Mouse (Mus musculus) adrenal gland, postnatal 25 days (tissue): Measurements from ENCODE around the gene Mrgbp. TPM values are rescaled to one million over a fixed set of nuclear protein-coding genes. Genes with fewer than 3 reads are reported as not detected.

Source experiments
- DNase-seq: peaks from one replicate; pipeline ENCODE4 v3.0.0; 2021; ENCODE audit warnings: mixed read lengths
- total RNA-seq: library from RNA; stranded (reverse); gene quantifications from 2 replicates; pipeline ENCODE4 v1.2.3, GENCODE M21; 2021

The Mrgbp gene
- total RNA-seq, 1 experiment from 2014 or later = 22.3 TPM

DNA sequence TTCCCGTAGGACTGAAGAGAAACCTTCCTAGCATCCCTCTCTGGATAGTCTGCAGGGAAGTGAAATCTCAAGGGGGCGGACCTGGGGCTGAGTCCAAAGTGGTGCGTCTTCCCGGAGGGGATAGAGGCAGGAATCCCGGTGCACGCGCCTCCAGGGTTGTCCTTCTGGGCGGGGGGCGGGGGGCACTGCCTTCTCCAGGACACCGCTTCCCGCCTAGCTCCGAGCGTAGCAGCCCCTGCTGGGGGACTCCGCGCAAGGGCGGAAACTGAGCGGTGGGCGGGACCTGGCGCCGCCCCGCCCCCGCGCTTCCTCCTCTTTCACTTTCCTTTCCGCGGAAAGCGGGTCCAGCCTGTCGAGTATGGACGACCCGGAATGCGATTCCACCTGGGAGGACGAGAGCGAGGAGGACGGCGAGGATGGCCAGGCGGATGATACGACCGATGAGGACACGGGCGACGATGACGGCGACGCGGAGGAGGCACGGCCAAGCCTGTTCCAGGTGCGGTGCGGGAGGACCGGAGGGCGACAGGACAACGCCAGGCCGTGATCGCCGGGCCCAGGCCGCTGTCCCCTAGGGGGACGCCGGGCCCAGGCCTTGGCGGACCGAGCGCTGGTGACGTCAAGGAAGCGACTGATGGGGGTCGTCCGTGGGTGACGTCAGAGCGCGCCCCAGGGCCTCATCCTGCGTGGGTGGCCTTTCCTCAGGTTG is 8.2 kb downstream of the Mrgbp start, which contains the start of gene Ogfr:
Gene Ogfr, plus strand, starts transcription at position 123 of the 709 bp plus-strand sequence.
- DNase-seq = peak; percentile 85

DNA sequence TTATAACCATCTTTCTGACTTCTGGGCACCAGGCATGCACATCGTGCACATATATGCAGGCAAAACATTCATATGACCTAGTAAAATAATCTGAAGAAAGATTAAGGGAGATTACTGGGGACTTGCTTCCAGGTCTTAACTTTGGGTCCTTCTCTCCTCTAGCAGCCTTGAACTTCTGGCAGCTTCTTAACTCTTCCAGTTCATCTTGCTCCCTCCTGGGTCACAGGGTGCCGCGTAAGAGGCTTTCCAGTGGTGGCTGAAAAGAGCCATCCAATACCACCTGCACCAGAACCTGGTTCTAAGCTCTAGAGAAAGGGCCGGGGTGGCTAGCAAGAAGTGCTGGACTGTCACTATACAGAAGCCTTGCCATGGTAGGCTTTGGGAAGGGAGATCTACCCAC is 16.4 kb downstream of the Mrgbp start, which contains the start of gene Col9a3:
Gene Col9a3, plus strand, starts transcription at position 301 of the 400 bp plus-strand sequence.
- no peak for DNase-seq

DNA sequence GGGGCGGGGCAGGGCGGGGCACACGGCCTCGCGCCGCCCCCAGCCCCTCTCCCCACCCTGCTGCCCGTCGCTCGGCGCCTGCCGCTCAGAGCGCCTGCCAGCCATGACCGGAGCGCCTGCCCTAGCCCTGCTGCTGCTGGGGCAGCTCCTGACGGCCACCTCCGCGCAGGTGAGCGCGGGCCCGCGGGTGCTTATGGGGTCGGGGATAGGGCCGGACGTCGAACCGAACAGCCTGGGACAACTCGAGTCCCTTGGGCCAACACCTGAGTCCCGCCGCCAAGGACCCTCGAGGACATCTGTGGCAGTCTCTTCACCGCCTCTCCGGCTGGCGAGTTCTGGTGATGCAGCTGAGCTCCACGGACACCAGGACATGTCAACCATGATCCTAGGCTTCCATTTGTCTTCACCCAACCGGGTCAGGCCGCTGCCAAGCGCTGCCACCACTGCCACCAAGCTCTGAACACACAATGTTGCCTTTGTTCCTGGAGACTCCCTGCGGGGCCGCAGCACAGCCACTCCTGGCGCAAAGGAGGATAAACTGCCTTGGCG is 17.1 kb downstream of the Mrgbp start:
- DNase-seq = no peak

DNA sequence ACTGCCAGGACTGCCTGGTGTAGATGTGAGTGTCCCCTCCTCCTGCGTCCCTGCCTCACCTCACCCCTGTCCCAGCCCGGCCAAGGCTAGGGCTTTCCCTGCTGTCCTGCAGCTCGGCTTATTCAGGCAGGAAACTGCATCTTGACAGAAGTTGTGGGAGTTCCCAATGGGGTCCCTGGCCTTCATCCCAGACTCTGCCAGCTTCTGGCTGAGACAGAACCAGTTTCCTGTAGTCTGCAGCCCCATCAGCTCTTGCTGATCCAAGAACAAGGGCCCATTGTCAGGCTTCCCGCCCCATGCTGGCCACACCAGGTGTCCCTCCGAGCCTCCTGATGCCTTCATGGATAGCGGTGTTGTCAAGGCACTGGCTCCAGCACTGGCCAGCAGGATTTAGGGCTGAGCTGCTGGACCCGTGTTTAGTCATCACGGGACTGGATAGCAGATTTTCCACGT is 19.5 kb downstream of the Mrgbp start:
- DNase-seq = no peak

DNA sequence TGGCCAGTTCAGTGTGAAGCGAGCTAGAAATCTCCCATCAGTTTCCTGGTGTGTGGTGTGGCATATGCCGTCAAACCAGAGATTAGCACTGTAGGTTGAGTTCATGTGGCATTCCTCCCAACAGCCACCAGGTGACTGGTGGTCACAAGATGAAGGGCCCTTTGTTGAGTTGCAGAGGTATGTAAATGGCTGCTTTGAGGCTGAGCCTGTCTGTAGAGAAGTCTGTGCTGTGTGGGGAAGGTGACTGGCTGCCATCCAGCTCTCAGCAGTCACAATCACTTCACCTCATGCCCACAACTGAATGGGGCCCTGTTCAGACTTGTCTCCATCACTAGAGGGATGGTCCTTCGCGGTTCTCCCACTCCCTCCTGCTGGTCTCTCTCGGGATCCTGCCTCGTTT is 23.7 kb downstream of the Mrgbp start:
- no peak for DNase-seq

DNA sequence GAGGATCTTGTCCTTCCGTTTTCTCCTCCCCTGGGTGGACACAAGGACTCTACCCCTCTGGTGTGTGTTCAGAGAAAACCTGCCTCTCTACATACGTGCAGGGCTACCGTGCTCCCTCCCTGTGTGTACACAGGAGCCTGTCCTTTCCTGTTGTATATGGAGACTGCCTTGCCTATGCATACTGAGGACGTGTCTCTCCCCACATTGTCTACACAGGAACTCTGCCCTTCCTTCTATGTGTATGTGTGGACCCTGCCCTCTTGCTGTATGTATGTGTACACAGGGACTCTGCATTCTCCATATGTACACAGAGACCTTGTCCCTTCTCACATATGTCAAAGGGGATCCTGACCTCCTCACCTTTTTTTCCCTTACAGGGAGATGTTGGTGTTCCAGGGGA is 29.2 kb downstream of the Mrgbp start:
- no peak for DNase-seq

DNA sequence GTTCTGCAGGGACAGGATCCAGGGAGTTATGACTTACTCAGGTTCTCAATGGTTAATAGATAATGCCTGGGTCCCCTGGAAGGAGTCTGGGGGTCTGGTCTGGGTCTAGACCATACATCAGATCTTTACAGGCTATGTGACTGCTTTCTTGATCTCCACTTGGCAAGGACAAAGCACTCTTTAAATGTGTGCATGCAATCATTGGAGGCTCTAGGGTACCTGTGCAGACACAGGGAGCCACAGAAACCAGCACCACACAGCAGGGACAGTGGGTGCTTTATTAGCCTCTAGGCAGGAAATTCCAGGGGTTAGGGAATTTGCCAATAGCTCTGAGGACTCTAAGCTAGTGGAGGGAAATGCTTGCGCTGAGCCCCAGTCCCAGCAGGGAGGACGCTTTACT is 30.8 kb downstream of the Mrgbp start:
- no peak for DNase-seq

Other genes starting within 250 kb of the Mrgbp start
- 0.29 TPM in 1 of 2 replicates, not detected in the other for gene Gata5, start 246.6 kb upstream of the Mrgbp start, total RNA-seq
- gene Slco4a1, start 125.1 kb upstream of the Mrgbp start, total RNA-seq = 1.5 and 3.9 TPM in 2 replicates
- not detected in 2 replicates for gene Ntsr1, start 81.3 kb upstream of the Mrgbp start, total RNA-seq
- 44.2 and 53.5 TPM in 2 replicates for gene Ogfr, start 7.9 kb downstream of the Mrgbp start, total RNA-seq
- 0.70 and 1.0 TPM in 2 replicates for gene Col9a3, start 16.5 kb downstream of the Mrgbp start, total RNA-seq
- not detected in 2 replicates for gene Tcfl5, start 61.4 kb downstream of the Mrgbp start, total RNA-seq
- gene Dido1, start 128.7 kb downstream of the Mrgbp start, total RNA-seq = 49.8 and 53.0 TPM in 2 replicates
- 63.0 and 72.3 TPM in 2 replicates for gene Gid8, start 128.8 kb downstream of the Mrgbp start, total RNA-seq
- gene Slc17a9, start 144.0 kb downstream of the Mrgbp start, total RNA-seq = 1.1 and 2.2 TPM in 2 replicates
- gene Bhlhe23, start 195.6 kb downstream of the Mrgbp start, total RNA-seq = not detected in 2 replicates